Mouse (Mus musculus) thymus, adult 2 months (tissue): ENCODE measurements around the gene Ccdc159.

Experiments used
- CTCF ChIP-seq: fragments of 200-500 bp; IDR thresholded peaks from 2 replicates; pipeline ENCODE4 v1.5.1; 2012; ENCODE audit warnings: mild to moderate bottlenecking, control low read depth, low read length, moderate library complexity, borderline replicate concordance; ENCODE audit not compliant: control insufficient read depth, poor library complexity, insufficient read depth; ENCODE audit errors: extremely low read depth
- POLR2A ChIP-seq: fragments of 200-500 bp; IDR thresholded peaks from 2 replicates; pipeline ENCODE4 v1.6.1; 2012; ENCODE audit warnings: mild to moderate bottlenecking, low read length, control low read depth, moderate library complexity; ENCODE audit not compliant: control insufficient read depth, poor library complexity, insufficient read depth; ENCODE audit errors: extremely low read depth

DNA sequence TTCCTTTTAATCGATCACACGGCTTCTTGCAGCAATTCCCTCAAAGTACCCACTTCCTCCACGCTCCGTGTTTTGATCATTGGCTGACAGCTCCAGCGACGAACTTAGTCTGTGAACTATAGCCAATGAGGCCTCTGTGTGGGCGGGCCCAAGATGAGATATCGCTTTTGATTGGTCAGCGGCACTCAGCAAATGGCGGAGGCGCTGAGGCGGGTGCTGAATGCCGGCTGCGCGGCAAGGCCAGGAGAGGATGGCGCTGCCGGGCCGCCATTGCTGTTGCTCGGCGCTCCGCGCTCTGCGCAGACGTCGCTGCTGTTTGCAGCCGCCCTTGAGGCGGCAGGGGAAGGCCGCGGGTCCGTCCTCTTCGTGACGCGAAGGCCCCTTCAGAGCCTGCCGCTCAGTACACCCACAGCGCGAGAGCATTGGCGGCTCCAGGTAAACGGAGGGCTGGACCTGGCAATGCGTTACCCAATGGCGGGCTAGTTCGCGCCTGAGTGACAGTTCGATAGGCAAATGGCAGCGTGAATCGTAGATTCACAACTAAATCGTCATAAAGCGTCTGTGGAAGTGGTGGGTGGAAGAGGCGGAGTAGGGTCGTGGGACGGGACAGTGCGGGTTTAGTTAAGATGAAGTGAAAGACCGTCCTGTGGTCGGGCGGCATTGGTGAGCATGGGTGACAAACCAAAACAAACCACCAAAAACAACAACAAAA is 28.5 kb downstream of the Ccdc159 start, which contains the start of gene Swsap1:
- TF ChIP-seq POLR2A (peak; percentile 43; the same call in 1 of the 2 replicates), CTCF (no peak; the same call in 1 of the 2 replicates)
